Mouse (Mus musculus) liver, embryonic 11.5 days (tissue): Measurements from ENCODE around the gene Tnfrsf13b. TPM values are rescaled to one million over a fixed set of nuclear protein-coding genes. Genes with fewer than 3 reads are reported as not detected.
A peak's percentile ranks its signal among the peaks of the same experiment; 100 is the strongest.

Experiments
- ATAC-seq: fragments of 200-750 bp; cut with Nextera tagmentation; replicated peaks from 2 replicates; pipeline ENCODE4 v1.8.0; 2017; ENCODE audit warnings: moderate number of reproducible peaks, mild to moderate bottlenecking, moderate TSS enrichment, moderate library complexity; ENCODE audit not compliant: low FRiP score
- DNase-seq: peaks from one replicate; pipeline ENCODE4 v3.0.0-alpha.2; 2017; ENCODE audit warnings: low spot score
- H3K27ac ChIP-seq: fragments of 300-500 bp; sonication (generic); 2 replicates; pipeline ENCODE4 v1.5.1; 2014; ENCODE audit warnings: mild to moderate bottlenecking, low read depth, low read length, control low read depth
- H3K27me3 ChIP-seq: fragments of 300-500 bp; sonication (generic); replicated peaks from 2 replicates; pipeline ENCODE4 v1.6.1; 2014; ENCODE audit warnings: low read length, mixed read lengths; ENCODE audit not compliant: control insufficient read depth, insufficient read depth
- H3K36me3 ChIP-seq: fragments of 300-500 bp; sonication (generic); 2 replicates; pipeline ENCODE4 v1.6.1; 2014; ENCODE audit warnings: mild to moderate bottlenecking, low read length, moderate library complexity, mixed read lengths; ENCODE audit not compliant: control insufficient read depth, insufficient read depth
- H3K4me1 ChIP-seq: fragments of 300-500 bp; sonication (generic); replicated peaks from 2 replicates; pipeline ENCODE4 v1.6.1; 2014; ENCODE audit warnings: low read length, mixed read lengths; ENCODE audit not compliant: control insufficient read depth, insufficient read depth
- H3K4me2 ChIP-seq: fragments of 300-500 bp; sonication (generic); 2 replicates; pipeline ENCODE4 v1.6.1; 2014; ENCODE audit warnings: mild to moderate bottlenecking, control low read depth, moderate library complexity
- H3K4me3 ChIP-seq: fragments of 300-500 bp; sonication (generic); 2 replicates; pipeline ENCODE4 v1.5.1; 2014; ENCODE audit warnings: low read depth, low read length, control low read depth
- H3K9ac ChIP-seq: fragments of 300-500 bp; sonication (generic); 2 replicates; pipeline ENCODE4 v1.6.1; 2014; ENCODE audit warnings: low read depth, low read length, control low read depth
- H3K9me3 ChIP-seq: fragments of 300-500 bp; sonication (generic); 2 replicates; pipeline ENCODE4 v1.6.1; 2016; ENCODE audit warnings: low read length, inconsistent platforms, mixed read lengths; ENCODE audit not compliant: control insufficient read depth
- WGBS: fragments of 180-500 bp; shearing (Covaris S2); extraction: QIAGEN DNeasy Blood & Tissue Kit; methylation state at CpG from one replicate; pipeline ENCODE4 v1.1.7; 2014; 5-methylcytosine and 5-hydroxymethylcytosine counted together
- polyA plus RNA-seq: library from polyadenylated mRNA; unstranded; fragments of >200 nt; fragmentation: Nextera tagmentation; extraction: Ambion mirVana; gene quantifications from 2 replicates; pipeline ENCODE4 v1.2.1, GENCODE M21; 2014

Tnfrsf13b gene
- polyA plus RNA-seq, 1 experiment from 2014 or later = 5.9 TPM

DNA sequence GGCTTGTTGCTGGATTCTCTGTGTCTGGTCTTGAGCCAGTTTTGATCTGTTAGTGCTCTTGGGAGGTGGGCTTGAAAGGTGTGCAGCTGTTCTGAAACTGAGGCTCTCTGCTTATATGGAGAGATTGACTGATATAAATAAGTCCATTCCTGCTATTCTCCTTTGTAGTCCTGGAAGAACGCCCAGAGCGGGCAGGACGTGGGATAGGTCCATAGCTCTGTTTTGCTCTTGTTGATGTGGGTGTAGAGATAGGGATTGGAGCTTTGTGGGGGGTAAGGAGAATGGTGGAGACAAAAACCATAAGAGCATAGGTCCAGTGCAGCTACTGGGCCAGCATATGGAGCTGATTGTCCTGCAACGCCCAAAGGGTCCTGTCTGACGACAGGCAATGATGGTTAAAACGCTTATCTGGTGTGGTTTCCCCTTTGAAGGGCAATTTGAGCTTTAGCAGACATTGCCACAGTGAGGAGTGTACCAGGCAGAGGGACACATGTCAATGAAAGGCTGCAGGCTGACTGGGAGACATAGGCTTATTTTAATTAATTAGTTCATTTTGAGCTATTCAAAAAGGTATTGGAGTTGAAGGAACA, 16.5 kb downstream of the Tnfrsf13b start:
- H3K9ac ChIP-seq = peak overlapping the region; percentile 51
- peak overlapping the region; percentile 31 for H3K4me3 ChIP-seq
- peak overlapping the region; percentile 60 for H3K4me2 ChIP-seq
- H3K36me3 ChIP-seq = no peaks in the 10 kb centered on the region
- peaks cover 19% of the 10 kb centered on the region for H3K4me1 ChIP-seq
- peaks cover 10% of the 10 kb centered on the region for H3K27me3 ChIP-seq
- 41% methylated on average over 6 of the region's 6 CpGs for WGBS
- ATAC-seq = no peak
- no peak for DNase-seq
- no peaks in the 10 kb centered on the region for H3K9me3 ChIP-seq
- peak overlapping the region; percentile 48 for H3K27ac ChIP-seq

GRCm38 (mm10) chr11:61143564-61144469, 17.3 kb downstream of the Tnfrsf13b start:
- peaks cover 19% of the 10 kb centered on the region for H3K4me1 ChIP-seq
- no peak for ATAC-seq
- peaks cover 10% of the 10 kb centered on the region for H3K27me3 ChIP-seq
- H3K36me3 ChIP-seq = no peaks in the 10 kb centered on the region
- peak overlapping the region; percentile 60 for H3K4me2 ChIP-seq
- no peaks in the 10 kb centered on the region for H3K9me3 ChIP-seq
- H3K27ac ChIP-seq = no peak overlapping the region
- DNase-seq = no peak
- 48% methylated on average over 7 of the region's 7 CpGs for WGBS
- H3K9ac ChIP-seq = peak overlapping the region; percentile 51; the same call in 1 of the 2 replicates
- peak overlapping the region; percentile 31; the same call in 1 of the 2 replicates for H3K4me3 ChIP-seq

DNA sequence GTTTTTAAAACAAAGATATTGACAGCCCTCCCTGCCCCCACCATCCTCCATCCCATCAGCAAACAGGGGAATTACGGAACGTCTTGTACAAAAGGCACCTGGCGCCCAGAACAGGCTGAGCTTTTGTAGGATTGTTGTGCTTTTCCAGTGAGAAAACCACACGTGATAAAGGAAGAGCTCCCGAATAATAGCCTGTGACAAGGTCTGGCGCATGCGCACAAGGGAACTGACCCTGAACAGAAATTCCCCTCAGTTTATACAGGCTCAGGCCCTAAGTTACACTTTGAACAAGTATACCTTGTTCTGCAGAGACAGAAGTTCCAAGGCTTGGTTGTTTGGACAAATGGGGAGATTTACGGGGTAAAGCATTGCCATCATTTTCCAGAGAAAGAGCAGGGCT, 19.0 kb downstream of the Tnfrsf13b start:
- H3K4me1 ChIP-seq = peaks cover 19% of the 10 kb centered on the region
- no peaks in the 10 kb centered on the region for H3K36me3 ChIP-seq
- no peak overlapping the region for H3K27ac ChIP-seq
- H3K9me3 ChIP-seq = no peaks in the 10 kb centered on the region
- ATAC-seq (no peak), DNase-seq (no peak)
- H3K4me3 ChIP-seq = no peak overlapping the region
- peaks cover 10% of the 10 kb centered on the region for H3K27me3 ChIP-seq
- 79% methylated on average over 8 of the region's 8 CpGs for WGBS
- no peak overlapping the region for H3K4me2 ChIP-seq
- H3K9ac ChIP-seq = no peak overlapping the region

GRCm38 (mm10) chr11:61146645-61147299, 20.2 kb downstream of the Tnfrsf13b start:
- Histone ChIP-seq H3K4me1 (peaks cover 19% of the 10 kb centered on the region), H3K36me3 (0 out of 2 replicates have a peak, but pooled peaks cover 2% of the 10 kb centered on the region), H3K4me3 (peak overlapping the region; percentile 45), H3K9ac (peak overlapping the region; percentile 48), H3K9me3 (no peaks in the 10 kb centered on the region), H3K4me2 (peak overlapping the region; percentile 79), H3K27ac (no peak overlapping the region), H3K27me3 (peaks cover 10% of the 10 kb centered on the region)
- 14% methylated on average over 20 of the region's 20 CpGs for WGBS
- DNase-seq (peak; percentile 72), ATAC-seq (peak; percentile 47; the same call in 1 of the 2 replicates)

DNA sequence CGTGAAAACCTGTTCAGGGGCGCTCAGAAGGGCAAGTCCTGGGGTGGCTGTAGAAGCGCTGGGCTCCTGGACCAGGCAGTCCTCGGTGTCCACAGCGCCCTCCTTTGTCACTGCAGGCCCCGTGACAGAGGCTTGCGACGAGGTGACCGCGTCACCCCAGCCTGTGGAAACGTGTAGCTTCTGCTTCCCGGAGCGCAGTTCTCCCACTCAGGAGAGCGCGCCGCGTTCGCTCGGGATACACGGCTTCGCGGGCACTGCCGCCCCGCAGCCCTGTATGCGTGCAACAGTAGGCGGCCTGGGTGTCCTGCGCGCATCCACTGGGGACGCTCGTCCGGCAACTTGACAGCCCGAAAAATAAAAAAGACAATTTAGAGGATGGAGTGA, 20.7 kb downstream of the Tnfrsf13b start:
- peaks cover 19% of the 10 kb centered on the region for H3K4me1 ChIP-seq
- WGBS = 19% methylated on average over 32 of the region's 32 CpGs
- DNase-seq (peak; percentile 47), ATAC-seq (no peak)
- H3K27me3 ChIP-seq = peaks cover 10% of the 10 kb centered on the region
- no peaks in the 10 kb centered on the region for H3K9me3 ChIP-seq
- H3K9ac ChIP-seq = peak overlapping the region; percentile 48
- peak overlapping the region; percentile 45 for H3K4me3 ChIP-seq
- H3K36me3 ChIP-seq = peaks cover 6% of the 10 kb centered on the region; the same call in 1 of the 2 replicates
- no peak overlapping the region for H3K27ac ChIP-seq
- H3K4me2 ChIP-seq = peak overlapping the region; percentile 79

GRCm38 (mm10) chr11:61150233-61151001, 23.9 kb downstream of the Tnfrsf13b start:
- DNase-seq = no peak
- peaks cover 6% of the 10 kb centered on the region; the same call in 1 of the 2 replicates for H3K4me1 ChIP-seq
- no peak overlapping the region for H3K4me3 ChIP-seq
- 70% methylated on average over 6 of the region's 6 CpGs for WGBS
- no peak for ATAC-seq
- H3K27me3 ChIP-seq = peaks cover 8% of the 10 kb centered on the region
- H3K36me3 ChIP-seq = peaks cover 29% of the 10 kb centered on the region
- no peak overlapping the region for H3K27ac ChIP-seq
- no peaks in the 10 kb centered on the region for H3K9me3 ChIP-seq
- no peak overlapping the region for H3K4me2 ChIP-seq
- H3K9ac ChIP-seq = no peak overlapping the region

- peaks cover 63% of the 10 kb centered on the region for H3K36me3 ChIP-seq
- ATAC-seq = no peak
Measured at GRCm38 (mm10) chr11:61155727-61156126, 29.2 kb downstream of the Tnfrsf13b start.

GRCm38 (mm10) chr11:61158141-61158540, 31.6 kb downstream of the Tnfrsf13b start:
- H3K4me2 ChIP-seq = no peak overlapping the region
- no peak overlapping the region for H3K9ac ChIP-seq
- H3K36me3 ChIP-seq = peaks cover 63% of the 10 kb centered on the region
- no peaks in the 10 kb centered on the region for H3K9me3 ChIP-seq
- WGBS = 77% methylated on average over 3 of the region's 3 CpGs
- no peak overlapping the region for H3K4me3 ChIP-seq
- ATAC-seq (no peak), DNase-seq (no peak)
- no peak overlapping the region for H3K27ac ChIP-seq
- H3K4me1 ChIP-seq = no peaks in the 10 kb centered on the region
- no peaks in the 10 kb centered on the region for H3K27me3 ChIP-seq

More at GRCm38 (mm10) chr11:61155727-61156126, 29.2 kb downstream of the Tnfrsf13b start:
- no peak overlapping the region for H3K4me3 ChIP-seq
- no peaks in the 10 kb centered on the region for H3K27me3 ChIP-seq
- H3K9me3 ChIP-seq = no peaks in the 10 kb centered on the region
- H3K27ac ChIP-seq = no peak overlapping the region
- 79% methylated on average over 2 of the region's 2 CpGs for WGBS
- H3K9ac ChIP-seq = no peak overlapping the region
- no peak overlapping the region for H3K4me2 ChIP-seq
- H3K4me1 ChIP-seq = no peaks in the 10 kb centered on the region
- DNase-seq = no peak
